Mouse (Mus musculus): ENCODE data around the gene Zfp646.
"Not testable (repeated sequence)": the region's sequence is repeated elsewhere in the genome, so short reads cannot be mapped to it uniquely, and the experiment has no call there.

GRCm38 (mm10) chr7:127837878-127838277 lies 38.1 kb upstream of the Zfp646 start:
- not testable (repeated sequence) for TF ChIP-seq EP300 (IDR thresholded peaks at IDR 0.05; ENCODE audit: insufficient read depth, low read depth, low read length); POLR2A (IDR thresholded peaks at IDR 0.05; ENCODE audit: insufficient read depth, low read length); CTCF (IDR thresholded peaks at IDR 0.05; ENCODE audit: low read depth, low read length)
